Mouse (Mus musculus): Measurements from ENCODE around the gene Rtraf. TPM values are rescaled to one million over a fixed set of nuclear protein-coding genes. Genes with fewer than 3 reads are reported as not detected.
A peak's percentile ranks its signal among the peaks of the same experiment; 100 is the strongest.

The Rtraf gene
- polyA plus RNA-seq, 1 experiment = 15.5 TPM

- TF ChIP-seq GATA1 (IDR thresholded peaks at IDR 0.05; ENCODE audit: low read length) (no peak), TAL1 (IDR thresholded peaks at IDR 0.05; ENCODE audit: low read length) (no peak)
- no peaks in the 10 kb centered on the region for H3K27me3 ChIP-seq (ENCODE audit: control insufficient read depth)
- H3K4me3 ChIP-seq (replicated peaks) = peak overlapping the region; percentile 41
- H3K36me3 ChIP-seq (ENCODE audit: control insufficient read depth) = no peaks in the 10 kb centered on the region
- no peaks in the 10 kb centered on the region for H3K4me1 ChIP-seq (ENCODE audit: control insufficient read depth)
- no peaks in the 10 kb centered on the region for H3K9me3 ChIP-seq (ENCODE audit: control insufficient read depth, low read length)
Observed at GRCm38 (mm10) chr14:19839600-19840332, 16.1 kb upstream of the Rtraf start.

GRCm38 (mm10) chr14:19836289-19836688 is 12.7 kb upstream of the Rtraf start:
- no peaks in the 10 kb centered on the region for H3K9me3 ChIP-seq (ENCODE audit: control insufficient read depth, low read length)
- H3K36me3 ChIP-seq (ENCODE audit: control insufficient read depth) = no peaks in the 10 kb centered on the region
- no peaks in the 10 kb centered on the region for H3K4me1 ChIP-seq (ENCODE audit: control insufficient read depth)
- no peak overlapping the region for H3K4me3 ChIP-seq (replicated peaks)
- no peak for TF ChIP-seq TAL1 (IDR thresholded peaks at IDR 0.05; ENCODE audit: low read length)
- no peak for TF ChIP-seq GATA1 (IDR thresholded peaks at IDR 0.05; ENCODE audit: low read length)
- H3K27me3 ChIP-seq (ENCODE audit: control insufficient read depth) = no peaks in the 10 kb centered on the region

- no peak overlapping the region for H3K4me3 ChIP-seq (replicated peaks)
- no peak for TF ChIP-seq TAL1 (IDR thresholded peaks at IDR 0.05; ENCODE audit: low read length)
- no peak for TF ChIP-seq GATA1 (IDR thresholded peaks at IDR 0.05; ENCODE audit: low read length)
Observed at GRCm38 (mm10) chr14:19825481-19825880, 1.9 kb upstream of the Rtraf start.

GRCm38 (mm10) chr14:19821686-19822085 is 1.9 kb downstream of the Rtraf start:
- no peak overlapping the region for H3K4me3 ChIP-seq (replicated peaks)
- peaks cover 37% of the 10 kb centered on the region for H3K36me3 ChIP-seq (ENCODE audit: control insufficient read depth)
- TF ChIP-seq GATA1 (IDR thresholded peaks at IDR 0.05; ENCODE audit: low read length) (no peak), TAL1 (IDR thresholded peaks at IDR 0.05; ENCODE audit: low read length) (no peak)
- H3K27me3 ChIP-seq (ENCODE audit: control insufficient read depth) = no peaks in the 10 kb centered on the region
- H3K9me3 ChIP-seq (ENCODE audit: control insufficient read depth, low read length) = peaks cover 3% of the 10 kb centered on the region; the same call in 1 of the 2 replicates
- H3K4me1 ChIP-seq (ENCODE audit: control insufficient read depth) = peaks cover 23% of the 10 kb centered on the region

More at GRCm38 (mm10) chr14:19825481-19825880, 1.9 kb upstream of the Rtraf start:
- H3K9me3 ChIP-seq (ENCODE audit: control insufficient read depth, low read length) = peaks cover 3% of the 10 kb centered on the region; the same call in 1 of the 2 replicates
- peaks cover 18% of the 10 kb centered on the region for H3K4me1 ChIP-seq (ENCODE audit: control insufficient read depth)
- peaks cover 15% of the 10 kb centered on the region for H3K36me3 ChIP-seq (ENCODE audit: control insufficient read depth)
- peaks cover 13% of the 10 kb centered on the region for H3K27me3 ChIP-seq (ENCODE audit: control insufficient read depth)

- Histone ChIP-seq H3K9me3 (ENCODE audit: control insufficient read depth, low read length) (peaks cover 3% of the 10 kb centered on the region; the same call in 1 of the 2 replicates), H3K36me3 (ENCODE audit: control insufficient read depth) (peaks cover 71% of the 10 kb centered on the region), H3K4me3 (replicated peaks) (no peak overlapping the region), H3K4me1 (ENCODE audit: control insufficient read depth) (peaks cover 13% of the 10 kb centered on the region), H3K27me3 (ENCODE audit: control insufficient read depth) (no peaks in the 10 kb centered on the region)
- TF ChIP-seq TAL1 (IDR thresholded peaks at IDR 0.05; ENCODE audit: low read length) (no peak), GATA1 (IDR thresholded peaks at IDR 0.05; ENCODE audit: low read length) (no peak)
Observed at GRCm38 (mm10) chr14:19817949-19818348, 5.7 kb downstream of the Rtraf start.

- TF ChIP-seq TAL1 (IDR thresholded peaks at IDR 0.05; ENCODE audit: low read length) (no peak), GATA1 (IDR thresholded peaks at IDR 0.05; ENCODE audit: low read length) (no peak)
- no peaks in the 10 kb centered on the region for H3K9me3 ChIP-seq (ENCODE audit: control insufficient read depth, low read length)
- no peaks in the 10 kb centered on the region for H3K4me1 ChIP-seq (ENCODE audit: control insufficient read depth)
- H3K27me3 ChIP-seq (ENCODE audit: control insufficient read depth) = no peaks in the 10 kb centered on the region
- H3K36me3 ChIP-seq (ENCODE audit: control insufficient read depth) = peaks cover 69% of the 10 kb centered on the region
- H3K4me3 ChIP-seq (replicated peaks) = no peak overlapping the region
Observed at GRCm38 (mm10) chr14:19813061-19813460, 10.6 kb downstream of the Rtraf start.

GRCm38 (mm10) chr14:19809934-19810333 is 13.7 kb downstream of the Rtraf start:
- H3K4me3 ChIP-seq (replicated peaks) = no peak overlapping the region
- TF ChIP-seq GATA1 (IDR thresholded peaks at IDR 0.05; ENCODE audit: low read length) (no peak), TAL1 (IDR thresholded peaks at IDR 0.05; ENCODE audit: low read length) (no peak)
- no peaks in the 10 kb centered on the region for H3K9me3 ChIP-seq (ENCODE audit: control insufficient read depth, low read length)
- no peaks in the 10 kb centered on the region for H3K27me3 ChIP-seq (ENCODE audit: control insufficient read depth)
- H3K4me1 ChIP-seq (ENCODE audit: control insufficient read depth) = no peaks in the 10 kb centered on the region
- H3K36me3 ChIP-seq (ENCODE audit: control insufficient read depth) = peaks cover 45% of the 10 kb centered on the region

- no peak overlapping the region for H3K4me3 ChIP-seq (replicated peaks)
- H3K4me1 ChIP-seq (ENCODE audit: control insufficient read depth) = peaks cover 10% of the 10 kb centered on the region
- no peaks in the 10 kb centered on the region for H3K27me3 ChIP-seq (ENCODE audit: control insufficient read depth)
- TF ChIP-seq GATA1 (IDR thresholded peaks at IDR 0.05; ENCODE audit: low read length) (no peak), TAL1 (IDR thresholded peaks at IDR 0.05; ENCODE audit: low read length) (no peak)
- H3K36me3 ChIP-seq (ENCODE audit: control insufficient read depth) = peaks cover 27% of the 10 kb centered on the region
- H3K9me3 ChIP-seq (ENCODE audit: control insufficient read depth, low read length) = no peaks in the 10 kb centered on the region
Observed at GRCm38 (mm10) chr14:19807858-19808257, 15.8 kb downstream of the Rtraf start.

- TF ChIP-seq TAL1 (IDR thresholded peaks at IDR 0.05; ENCODE audit: low read length) (no peak), GATA1 (IDR thresholded peaks at IDR 0.05; ENCODE audit: low read length) (no peak)
- Histone ChIP-seq H3K4me1 (ENCODE audit: control insufficient read depth) (peaks cover 10% of the 10 kb centered on the region), H3K4me3 (replicated peaks) (no peak overlapping the region), H3K9me3 (ENCODE audit: control insufficient read depth, low read length) (no peaks in the 10 kb centered on the region), H3K27me3 (ENCODE audit: control insufficient read depth) (no peaks in the 10 kb centered on the region), H3K36me3 (ENCODE audit: control insufficient read depth) (peaks cover 22% of the 10 kb centered on the region)
Observed at GRCm38 (mm10) chr14:19807339-19807738, 16.3 kb downstream of the Rtraf start.
